Comparison of ENCODE assay signal across 15 mouse cellular contexts in the genomic region with DNA sequence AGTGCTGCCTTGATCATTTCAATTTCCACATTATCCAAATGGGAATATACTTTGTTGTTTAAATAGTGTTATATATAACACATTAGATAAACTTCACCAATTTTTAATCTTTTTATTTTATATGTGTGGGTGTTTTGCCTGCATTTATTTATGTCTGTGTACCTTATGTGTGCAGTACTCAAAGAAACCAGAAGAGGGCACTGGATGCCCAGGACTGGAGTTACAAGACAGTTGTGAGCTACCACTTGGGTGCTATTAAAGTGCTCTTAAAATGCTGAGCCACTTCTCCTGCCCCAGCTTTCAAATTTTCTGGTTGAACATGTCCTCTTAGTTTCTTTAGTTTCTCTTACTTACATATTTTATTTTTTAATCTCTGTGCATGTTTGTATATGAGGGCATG. TPM values are rescaled to one million over a fixed set of nuclear protein-coding genes. Genes with fewer than 3 reads are reported as not detected.
DNase-seq lines count a peak whose midpoint lies in the region; ATAC-seq and TF ChIP-seq lines count a peak whose summit lies in the region.
"Had no signal": no experiment of that assay in that cellular context is flagged by ENCODE, and none has a peak within 500 bp of the region (broad histone marks: within the 10 kb centered on the region; RNA-seq: fewer than 3 reads in every experiment).

No protein-coding gene starts in this region.

- TF ChIP-seq EP300 in stomach, postnatal 0 days (optimal IDR thresholded peaks at IDR 0.05) = no peak

- no peak overlapping the region for H3K27ac ChIP-seq in forebrain, postnatal 0 days (ENCODE audit: low read depth, low read length)
- H3K27ac ChIP-seq in forebrain, embryonic 10.5 days = no peak overlapping the region
- H3K27ac ChIP-seq in lung, embryonic 14.5 days (ENCODE audit: low read depth) = no peak overlapping the region
- no peak overlapping the region for H3K27ac ChIP-seq in stomach, postnatal 0 days (replicated peaks)
- no peak overlapping the region for H3K27ac ChIP-seq in kidney, adult 2 months (ENCODE audit: insufficient read depth, low read depth, low read length)
- H3K27ac ChIP-seq: embryonic facial prominence, embryonic 10.5 days; hindbrain, embryonic 14.5 days had no signal

- peak; percentile 37; the same call in 1 of the 2 replicates for TF ChIP-seq CTCF in forebrain, postnatal 0 days (IDR thresholded peaks at IDR 0.05; ENCODE audit: low read depth)
- TF ChIP-seq CTCF in lung, embryonic 14.5 days (IDR thresholded peaks at IDR 0.05; ENCODE audit: low read depth) = no peak
- peak; percentile 34 for TF ChIP-seq CTCF in stomach, postnatal 0 days (IDR thresholded peaks at IDR 0.05; ENCODE audit: low read depth)
- TF ChIP-seq CTCF in kidney, adult 2 months (conservative IDR thresholded peaks at IDR 0.05; ENCODE audit: insufficient read depth, insufficient read length, low read depth, low read length) = no peak

- H3K36me3 ChIP-seq in forebrain, postnatal 0 days (ENCODE audit: insufficient read depth) = peaks cover 16% of the 10 kb centered on the region
- H3K36me3 ChIP-seq in forebrain, embryonic 10.5 days (replicated peaks) = peaks cover 31% of the 10 kb centered on the region
- no peaks in the 10 kb centered on the region for H3K36me3 ChIP-seq in lung, embryonic 14.5 days (ENCODE audit: insufficient read depth)
- H3K36me3 ChIP-seq in stomach, postnatal 0 days (ENCODE audit: control insufficient read depth, insufficient read depth, low read length) = no peaks in the 10 kb centered on the region
- H3K36me3 ChIP-seq in kidney, adult 2 months (ENCODE audit: control insufficient read depth, insufficient read depth, low read length) = peaks cover 2% of the 10 kb centered on the region

- H3K9ac ChIP-seq in forebrain, postnatal 0 days = no peak overlapping the region
- no peak overlapping the region for H3K9ac ChIP-seq in lung, embryonic 14.5 days
- H3K9ac ChIP-seq in stomach, postnatal 0 days (ENCODE audit: low read length) = no peak overlapping the region
- H3K9ac ChIP-seq: hindbrain, embryonic 14.5 days had no signal

- DNase-seq in forebrain, postnatal 0 days = no peak
- DNase-seq in forebrain, embryonic 10.5 days (ENCODE audit: extremely low spot score, low spot score) = no peak
- DNase-seq in lung, embryonic 14.5 days = peak; percentile 27
- DNase-seq in lung, adult 18-20 months = no peak
- DNase-seq in ZHBTc4 (ENCODE audit: low read depth, low spot score) = peak; percentile 70
- no peak for DNase-seq in stomach, postnatal 0 days (ENCODE audit: low spot score)
- no peak for DNase-seq in kidney, adult 2 months
- no peak for DNase-seq in cerebellum, adult 18-20 months
- DNase-seq: adrenal gland, adult 8-10 months; cerebellum, adult 11 months; lung, postnatal 36 days; midbrain, embryonic 14.5 days; right cerebral cortex, postnatal 25 days had no signal

- no peaks in the 10 kb centered on the region for H3K9me3 ChIP-seq in forebrain, postnatal 0 days (ENCODE audit: low read length)
- H3K9me3 ChIP-seq in forebrain, embryonic 10.5 days = no peaks in the 10 kb centered on the region
- no peaks in the 10 kb centered on the region for H3K9me3 ChIP-seq in lung, embryonic 14.5 days (ENCODE audit: low read depth, low read length)
- H3K9me3 ChIP-seq in stomach, postnatal 0 days (ENCODE audit: control insufficient read depth, low read length) = no peaks in the 10 kb centered on the region
- H3K9me3 ChIP-seq: embryonic facial prominence, embryonic 10.5 days had no signal

- H3K4me3 ChIP-seq in forebrain, postnatal 0 days (ENCODE audit: low read depth, low read length) = no peak overlapping the region
- no peak overlapping the region for H3K4me3 ChIP-seq in forebrain, embryonic 10.5 days
- H3K4me3 ChIP-seq in lung, embryonic 14.5 days (ENCODE audit: low read depth, low read length) = no peak overlapping the region
- no peak overlapping the region for H3K4me3 ChIP-seq in stomach, postnatal 0 days (ENCODE audit: low read depth, low read length)
- H3K4me3 ChIP-seq in kidney, adult 2 months (ENCODE audit: insufficient read depth, low read depth, low read length) = no peak overlapping the region
- H3K4me3 ChIP-seq: embryonic facial prominence, embryonic 10.5 days had no signal

- no peak overlapping the region for H3K4me2 ChIP-seq in forebrain, postnatal 0 days (ENCODE audit: low read depth)
- H3K4me2 ChIP-seq in lung, embryonic 14.5 days = no peak overlapping the region
- H3K4me2 ChIP-seq in stomach, postnatal 0 days (replicated peaks; ENCODE audit: low read depth) = no peak overlapping the region
- H3K4me2 ChIP-seq: hindbrain, embryonic 14.5 days had no signal

- no peak for ATAC-seq in forebrain, postnatal 0 days
- ATAC-seq in lung, embryonic 14.5 days (ENCODE audit: insufficient read depth) = no peak
- ATAC-seq in stomach, postnatal 0 days (ENCODE audit: low FRiP score, low TSS enrichment) = no peak

- no peaks in the 10 kb centered on the region for H3K27me3 ChIP-seq in forebrain, postnatal 0 days (ENCODE audit: insufficient read depth, low read length)
- H3K27me3 ChIP-seq in forebrain, embryonic 10.5 days (ENCODE audit: poor library complexity, severe bottlenecking) = no peaks in the 10 kb centered on the region
- no peaks in the 10 kb centered on the region for H3K27me3 ChIP-seq in lung, embryonic 14.5 days (ENCODE audit: insufficient read depth, low read length)
- no peaks in the 10 kb centered on the region for H3K27me3 ChIP-seq in stomach, postnatal 0 days (ENCODE audit: control insufficient read depth, insufficient read depth, low read length)
- H3K27me3 ChIP-seq in kidney, adult 2 months (replicated peaks; ENCODE audit: control insufficient read depth, insufficient read depth, low read length) = no peaks in the 10 kb centered on the region

- H3K4me1 ChIP-seq in forebrain, postnatal 0 days (ENCODE audit: insufficient read depth) = no peaks in the 10 kb centered on the region
- no peaks in the 10 kb centered on the region for H3K4me1 ChIP-seq in forebrain, embryonic 10.5 days
- H3K4me1 ChIP-seq in lung, embryonic 14.5 days (ENCODE audit: insufficient read depth) = no peaks in the 10 kb centered on the region
- H3K4me1 ChIP-seq in stomach, postnatal 0 days (replicated peaks; ENCODE audit: control insufficient read depth, insufficient read depth) = no peaks in the 10 kb centered on the region
- no peaks in the 10 kb centered on the region for H3K4me1 ChIP-seq in kidney, adult 2 months (ENCODE audit: control insufficient read depth, insufficient read depth, low read length)
- H3K4me1 ChIP-seq: embryonic facial prominence, embryonic 10.5 days had no signal

- no peak for TF ChIP-seq POLR2A in kidney, adult 2 months (IDR thresholded peaks at IDR 0.05; ENCODE audit: low read depth, low read length)

RNA-seq across cellular contexts. Expression of gene Spata7, which starts 16.9 kb away (rescaled TPM):
- total RNA-seq in forebrain, postnatal 0 days (2014; rRNA removed) = 35.4 and 35.5 TPM in 2 replicates
- polyA plus RNA-seq in forebrain, postnatal 0 days (2015; fragmentation: Nextera tagmentation; extraction: Ambion mirVana) = 23.2 and 32.2 TPM in 2 replicates
- polyA plus RNA-seq in forebrain, embryonic 10.5 days (2016; fragmentation: Nextera tagmentation; extraction: Ambion mirVana) = 22.4 and 23.6 TPM in 2 replicates
- polyA plus RNA-seq in lung, embryonic 14.5 days (2014; fragmentation: Nextera tagmentation; extraction: Ambion mirVana) = 16.7 and 18.5 TPM in 2 replicates
- polyA plus RNA-seq in stomach, postnatal 0 days (2015; fragmentation: Nextera tagmentation; extraction: Ambion mirVana) = 4.4 and 5.3 TPM in 2 replicates
- 3.2 and 3.7 TPM in 2 replicates for polyA plus RNA-seq in kidney, adult 2 months (2012; rRNA removed)

Comparison
In these comparisons a context has a peak if more than half of its experiments do, and no peak if none do; other contexts are left out.
1. DNase-seq: peak in lung, embryonic 14.5 days (single experiment) and ZHBTc4 (single experiment); none in forebrain, postnatal 0 days (single experiment), forebrain, embryonic 10.5 days (single experiment), lung, adult 18-20 months (0 of 2), stomach, postnatal 0 days (single experiment), kidney, adult 2 months (single experiment) and cerebellum, adult 18-20 months (0 of 2).
2. CTCF ChIP-seq: peak in forebrain, postnatal 0 days (single experiment) and stomach, postnatal 0 days (single experiment); none in lung, embryonic 14.5 days (single experiment) and kidney, adult 2 months (single experiment).